Mouse (Mus musculus) gastrocnemius, postnatal 4 days (tissue): ENCODE data around the gene Prelp. TPM values are rescaled to one million over a fixed set of nuclear protein-coding genes. Genes with fewer than 3 reads are reported as not detected.
A peak's percentile ranks its signal among the peaks of the same experiment; 100 is the strongest.
"Not testable (repeated sequence)": the region's sequence is repeated elsewhere in the genome, so short reads cannot be mapped to it uniquely, and the experiment has no call there.

Experiments used
- DNase-seq, 2 experiments: peaks; one replicate each; pipeline ENCODE4 v3.0.0; 2021 to 2022; ENCODE audit warnings: low spot score in 2 of 2, mixed read lengths in 2 of 2
- long read RNA-seq, 2 experiments: library from polyadenylated mRNA; stranded (forward); transcript quantifications; one replicate each; pipeline ENCODE4 v2.0.0; 2021
- total RNA-seq, 2 experiments: library from RNA; stranded (reverse); gene quantifications; 2 replicates each; pipeline ENCODE4 v1.2.3; 2021

Gene Prelp
- total RNA-seq = 10 to 100 TPM; 25.2 to 27.4 TPM
- long read RNA-seq, experiment 1, transcript Prelp-201 (3 exons, 3,615 nt) = major isoform, 37 of 51 reads
- long read RNA-seq, experiment 1, partial matches to known transcripts = 8 of 51 reads
- long read RNA-seq, experiment 1, other reads (novel, unspliced or antisense) = 5 of 51 reads
- long read RNA-seq, experiment 2, transcript Prelp-201 (3 exons, 3,615 nt) = major isoform, 32 of 41 reads
- long read RNA-seq, experiment 2, partial matches to known transcripts = 2 of 41 reads
- long read RNA-seq, experiment 2, other reads (novel, unspliced or antisense) = 7 of 41 reads

- DNase-seq = peak in 1 of 2 experiments; percentile 51
These were observed at the start of gene Prelp for GRCm38 (mm10) chr1:133921304-133921751. Gene Prelp (minus strand): TSS chr1:133921414.

GRCm38 (mm10) chr1:133969427-133969826 lies 48.2 kb upstream of the Prelp start:
- no peak for DNase-seq

GRCm38 (mm10) chr1:133968788-133969325 lies 47.6 kb upstream of the Prelp start:
- DNase-seq = no peak

DNA sequence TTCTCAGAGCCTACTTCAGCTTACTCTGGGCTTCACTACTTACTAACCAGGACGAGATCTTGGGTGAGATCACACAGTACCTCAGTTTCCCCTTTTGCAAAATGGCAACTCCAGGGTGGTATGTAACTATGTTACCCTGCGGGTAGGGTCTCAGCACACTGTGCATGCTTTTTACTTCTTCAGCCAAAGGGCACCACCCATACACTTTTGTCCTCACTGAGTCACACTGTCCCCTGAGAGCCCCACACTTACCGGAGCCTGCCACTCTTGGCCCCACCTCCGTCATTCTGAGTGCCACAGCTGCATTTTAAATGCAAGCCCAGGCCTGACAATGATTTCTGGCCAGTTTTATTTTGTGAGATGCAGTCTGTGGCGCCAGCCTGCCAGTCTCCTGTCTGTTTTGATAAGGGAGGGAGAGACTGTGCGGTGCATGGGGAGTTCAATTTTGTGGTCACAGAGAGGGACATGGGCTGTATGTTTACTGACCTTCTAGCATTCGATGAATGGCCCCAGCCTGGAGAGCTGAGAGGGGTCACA lies 46.3 kb upstream of the Prelp start:
- DNase-seq = no peak

DNA sequence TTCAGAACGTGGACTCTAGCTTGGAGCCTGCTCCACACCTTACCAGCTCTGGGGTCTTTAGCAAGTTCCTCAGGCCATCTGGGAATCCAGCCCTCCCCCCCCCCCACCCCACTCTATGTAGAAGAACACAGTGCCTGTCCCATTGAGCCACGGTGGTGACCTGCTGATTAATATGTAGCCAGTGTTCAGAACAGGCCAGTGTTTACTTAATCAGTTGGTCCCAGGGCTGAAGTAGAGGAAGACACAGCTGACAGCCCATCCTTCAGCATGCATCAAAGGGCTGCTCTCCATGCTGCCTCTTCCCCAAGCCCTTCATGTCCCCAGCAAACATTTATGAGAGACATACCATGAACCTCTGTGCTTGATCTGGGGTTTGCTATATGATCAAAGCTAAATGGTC lies 44.8 kb upstream of the Prelp start:
- DNase-seq = no peak

GRCm38 (mm10) chr1:133965298-133965697 lies 44.1 kb upstream of the Prelp start:
- no peak for DNase-seq

DNA sequence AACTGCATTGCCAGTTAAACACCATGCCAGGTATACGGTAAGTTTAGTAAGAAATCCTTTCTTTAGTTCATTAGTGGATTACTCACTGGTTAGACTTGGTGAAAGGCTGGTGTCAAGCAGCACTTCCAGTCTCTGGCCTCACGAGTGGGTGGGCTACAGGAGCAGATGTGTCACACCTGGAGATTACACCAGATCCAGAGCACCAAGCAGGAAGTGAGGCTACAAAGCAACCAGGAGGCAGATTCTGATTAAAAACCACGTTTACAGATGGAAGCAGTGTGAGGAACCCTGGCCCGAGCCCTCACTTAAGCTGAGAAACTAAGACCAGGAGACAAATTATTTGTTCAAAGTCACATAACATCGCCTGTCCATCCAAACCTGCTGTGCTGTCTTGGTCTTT lies 43.5 kb upstream of the Prelp start:
- no peak for DNase-seq

- DNase-seq = not testable (repeated sequence)
These were observed 42.4 kb upstream of the Prelp start for GRCm38 (mm10) chr1:133963578-133963977.

DNA sequence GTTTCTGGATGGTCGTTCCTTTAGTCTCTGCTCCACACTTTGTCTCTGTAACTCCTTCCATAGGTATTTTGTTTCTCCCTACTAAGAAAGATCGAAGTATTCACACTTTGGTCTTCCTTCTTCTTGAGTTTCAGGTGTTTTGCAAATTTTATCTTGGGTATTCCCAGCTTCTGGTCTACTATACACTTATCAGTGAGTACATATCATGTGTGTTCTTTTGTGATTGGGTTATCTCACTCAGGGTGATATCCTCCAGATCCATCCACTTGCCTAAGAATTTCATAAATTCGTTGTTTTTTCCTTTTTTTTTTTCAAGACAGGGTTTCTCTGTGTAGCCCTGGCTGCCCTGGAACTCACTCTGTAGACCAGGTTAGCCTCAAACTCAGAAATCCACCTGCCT lies 41.9 kb upstream of the Prelp start:
- DNase-seq = not testable (repeated sequence)

DNA sequence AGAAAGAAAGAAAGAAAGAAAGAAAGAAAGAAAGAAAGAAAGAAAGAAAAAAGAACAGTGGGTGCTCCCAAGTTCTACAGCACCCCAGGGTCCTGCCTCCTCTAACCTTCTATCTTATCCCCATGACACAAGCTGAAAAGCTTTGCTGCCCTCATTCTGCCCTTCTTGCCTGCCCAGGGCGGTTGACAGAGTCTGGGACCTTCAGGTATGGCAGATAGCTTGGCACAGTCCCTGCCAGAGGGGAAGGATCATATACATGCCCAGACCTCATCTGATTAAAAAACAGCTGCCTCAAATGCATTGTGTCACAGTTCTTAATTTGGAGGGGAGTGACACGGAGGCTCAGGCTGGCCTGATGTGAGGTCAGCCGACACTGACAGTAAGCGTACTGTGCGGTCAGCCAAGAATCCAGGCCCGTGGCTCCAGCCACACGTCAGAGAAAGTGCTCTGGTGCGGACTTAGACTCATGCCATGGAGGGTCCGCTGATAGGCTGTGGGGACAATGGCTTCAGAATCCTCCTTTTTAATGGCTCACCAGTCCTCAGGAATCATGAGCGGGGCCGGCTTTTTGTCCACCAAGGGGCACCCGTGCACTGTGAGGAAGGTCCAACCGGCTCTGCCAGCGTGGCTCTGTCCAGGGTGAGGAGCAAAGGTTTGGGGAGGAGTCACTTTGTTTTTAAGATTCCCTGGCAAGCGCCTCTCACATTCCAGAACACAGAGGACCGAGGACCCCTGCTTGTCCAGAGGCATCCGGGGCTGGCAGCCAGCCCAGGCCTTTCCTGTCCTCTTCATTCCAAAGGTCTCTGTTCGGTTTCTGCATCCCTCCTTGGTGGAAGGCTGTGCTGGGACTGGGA lies 40.3 kb upstream of the Prelp start:
- DNase-seq = peak; percentile 55 to 83

DNA sequence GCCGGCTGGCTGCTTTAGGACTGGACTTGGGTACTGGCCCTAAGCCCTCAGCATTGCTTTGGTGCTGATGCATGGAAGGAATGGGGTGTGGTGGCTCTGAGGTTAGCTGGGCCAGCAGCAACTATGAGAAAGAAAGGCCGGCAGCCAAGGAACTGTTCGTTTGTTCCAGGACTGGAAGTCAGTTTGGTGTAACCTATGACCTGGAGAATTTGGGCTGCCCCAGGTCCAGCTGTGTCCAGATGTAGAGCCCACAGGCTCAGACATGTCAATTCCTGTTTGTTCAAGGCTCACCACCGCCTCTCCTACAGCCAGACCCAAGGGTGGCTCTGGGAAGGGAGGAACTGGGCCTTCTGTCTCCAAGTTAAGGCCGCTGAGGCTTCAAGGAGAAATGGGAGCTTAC lies 38.3 kb upstream of the Prelp start:
- peak in 1 of 2 experiments; percentile 39 for DNase-seq

DNA sequence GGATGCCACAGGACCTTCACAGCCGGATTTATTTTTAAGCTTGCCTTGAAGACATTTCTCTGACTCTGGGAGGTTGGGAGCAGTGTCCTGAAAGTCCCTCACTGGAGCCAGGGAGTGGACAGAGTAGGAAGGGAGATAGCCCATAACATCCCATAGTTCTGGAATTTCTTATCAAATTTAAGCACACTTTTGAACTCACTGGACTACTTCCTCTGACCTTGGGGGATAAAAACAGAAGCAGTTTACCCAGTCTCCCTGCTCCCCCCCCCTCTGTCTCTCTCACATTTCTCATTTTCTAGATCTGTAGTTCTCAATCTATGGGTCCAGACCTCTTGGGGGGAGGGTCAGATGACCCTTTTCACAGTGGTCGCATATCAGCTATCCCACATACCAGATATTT lies 32.8 kb upstream of the Prelp start:
- no peak for DNase-seq

DNA sequence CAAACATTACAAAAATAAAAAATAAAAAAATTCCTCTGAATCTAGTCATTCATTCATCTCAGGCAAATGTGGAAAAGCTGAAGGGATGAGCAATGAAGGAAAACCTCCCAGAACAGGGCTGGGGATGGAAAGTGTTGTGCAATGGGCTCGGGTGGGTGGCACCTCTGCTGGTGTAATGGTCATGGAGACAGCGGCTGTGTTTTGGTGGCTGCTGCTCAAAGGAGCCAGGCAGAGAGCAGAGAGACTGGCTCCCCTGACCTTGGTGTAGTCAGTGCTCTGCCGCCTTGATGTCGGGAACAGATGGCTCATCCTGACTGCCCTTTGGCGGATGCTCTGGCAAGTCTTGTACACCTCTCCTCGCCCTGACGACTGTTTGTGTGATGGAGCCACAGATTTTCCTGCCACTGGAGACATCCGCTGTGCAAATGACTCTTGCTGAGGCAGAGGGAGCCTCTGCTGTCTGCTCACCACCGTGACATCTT lies 32.1 kb upstream of the Prelp start:
- DNase-seq = no peak

- no peak for DNase-seq
These were observed 30.4 kb upstream of the Prelp start for GRCm38 (mm10) chr1:133951598-133951997.

- DNase-seq = no peak
These were observed 29.0 kb upstream of the Prelp start for GRCm38 (mm10) chr1:133950061-133950782.

DNA sequence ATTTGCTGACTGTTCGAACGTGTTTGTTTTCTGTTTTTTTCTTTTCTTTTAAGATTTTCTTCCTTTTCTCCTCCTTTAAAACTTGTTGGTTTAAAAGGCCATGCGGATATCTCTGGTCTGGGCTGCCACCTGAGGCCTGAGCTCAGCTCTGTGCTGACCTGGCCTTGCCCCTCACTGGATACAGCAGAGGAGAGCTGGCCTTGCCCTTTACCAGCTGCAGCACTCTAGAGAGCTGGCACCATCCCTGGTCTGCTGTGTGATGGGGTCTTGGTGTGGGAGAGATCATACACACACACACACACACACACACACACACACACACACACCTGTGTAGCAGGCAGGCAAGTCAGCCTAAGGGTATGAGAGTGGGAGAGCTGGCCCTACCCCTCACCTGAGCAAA lies 23.9 kb upstream of the Prelp start:
- DNase-seq = no peak

DNA sequence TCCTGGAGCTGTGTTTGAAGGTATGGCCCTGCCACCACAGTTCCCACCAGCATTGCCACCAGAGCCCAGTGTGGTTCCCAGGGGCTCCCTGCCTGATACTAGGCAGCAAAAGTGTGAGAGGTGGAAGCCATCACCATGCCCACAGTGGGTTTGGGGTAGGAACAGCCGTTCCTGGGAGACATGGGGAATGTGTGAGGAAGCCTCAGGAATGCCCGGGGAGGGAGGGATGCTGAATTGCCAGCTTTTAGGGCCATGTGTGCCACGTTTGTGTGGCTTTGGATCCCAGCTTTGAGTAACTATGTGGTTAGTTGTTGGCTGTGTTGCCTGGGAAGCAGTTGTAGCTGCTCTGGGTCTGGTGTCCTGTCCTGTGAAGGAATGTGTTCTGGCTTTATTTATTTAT lies 20.7 kb upstream of the Prelp start:
- DNase-seq = no peak

GRCm38 (mm10) chr1:133941158-133941860 lies 20.1 kb upstream of the Prelp start:
- peak in 1 of 2 experiments; percentile 18 for DNase-seq

- no peak for DNase-seq
These were observed 19.4 kb upstream of the Prelp start for GRCm38 (mm10) chr1:133940481-133941092.

- no peak for DNase-seq
These were observed 18.5 kb upstream of the Prelp start for GRCm38 (mm10) chr1:133939708-133940107.
